Mouse (Mus musculus) heart, postnatal 0 days (tissue): ENCODE measurements at regions not wholly inside any gene's neighbourhood (a gene's known extent, or its start where the extent isn't known, plus 50 kb on each side); places are given as distances from the start of the nearest gene placed in this dataset.

Experiments used
- ATAC-seq: fragments of 200-750 bp; cut with Nextera tagmentation; 2 replicates; pipeline ENCODE4 v1.8.0; 2017; ENCODE audit warnings: low read depth, moderate number of reproducible peaks, moderate library complexity; ENCODE audit not compliant: insufficient read depth
- DNase-seq: peaks from one replicate; pipeline ENCODE4 v3.0.0-alpha.2; 2016; ENCODE audit warnings: low spot score
- H3K27ac ChIP-seq: fragments of 300-500 bp; sonication (generic); 2 replicates; pipeline ENCODE4 v1.5.1; 2014; ENCODE audit warnings: low read depth, mild to moderate bottlenecking
- H3K27me3 ChIP-seq: fragments of 300-500 bp; sonication (generic); 2 replicates; pipeline ENCODE4 v1.6.1; 2014; ENCODE audit warnings: low read length, mixed read lengths; ENCODE audit not compliant: control insufficient read depth, insufficient read depth
- H3K36me3 ChIP-seq: fragments of 300-500 bp; sonication (generic); replicated peaks from 2 replicates; pipeline ENCODE4 v1.6.1; 2014; ENCODE audit warnings: low read length, mixed read lengths; ENCODE audit not compliant: control insufficient read depth, insufficient read depth
- H3K4me1 ChIP-seq: fragments of 300-500 bp; sonication (generic); 2 replicates; pipeline ENCODE4 v1.6.1; 2014; ENCODE audit warnings: antibody characterized with exemption; ENCODE audit not compliant: control insufficient read depth, insufficient read depth
- H3K4me2 ChIP-seq: fragments of 300-500 bp; sonication (generic); 2 replicates; pipeline ENCODE4 v1.6.1; 2014; ENCODE audit warnings: low read depth, mild to moderate bottlenecking, low read length, moderate library complexity
- H3K4me3 ChIP-seq: fragments of 300-500 bp; sonication (generic); 2 replicates; pipeline ENCODE4 v1.5.1; 2014; ENCODE audit warnings: low read depth, low read length
- H3K9ac ChIP-seq: fragments of 300-500 bp; sonication (generic); replicated peaks from 2 replicates; pipeline ENCODE4 v1.6.1; 2014; ENCODE audit warnings: low read depth, low read length, mixed read lengths
- H3K9me3 ChIP-seq: fragments of 300-500 bp; sonication (generic); replicated peaks from 2 replicates; pipeline ENCODE4 v1.6.1; 2016; ENCODE audit warnings: low read length; ENCODE audit not compliant: control insufficient read depth
- CTCF ChIP-seq: IDR thresholded peaks from 2 replicates; pipeline ENCODE4 v1.5.1; 2016; ENCODE audit warnings: antibody characterized with exemption, control low read depth, low read depth
- EP300 ChIP-seq: IDR thresholded peaks from 2 replicates; pipeline ENCODE4 v1.6.1; 2016; ENCODE audit warnings: antibody characterized with exemption, low read depth
- WGBS: fragments of 180-500 bp; shearing (Covaris S2); extraction: QIAGEN DNeasy Blood & Tissue Kit; methylation state at CpG from one replicate; pipeline ENCODE4 v1.1.7; 2014; 5-methylcytosine and 5-hydroxymethylcytosine counted together

GRCm38 (mm10) chr7:71583443-71584055 is 232.3 kb upstream of the Gm10295 start:
- peak; percentile 19 for DNase-seq
- no peak for TF ChIP-seq CTCF
- TF ChIP-seq EP300 = peak; percentile 92
- Histone ChIP-seq H3K27me3 (no peaks in the 10 kb centered on the region), H3K9ac (no peak overlapping the region), H3K27ac (no peak overlapping the region; the same call in 1 of the 2 replicates), H3K36me3 (no peaks in the 10 kb centered on the region), H3K4me2 (no peak overlapping the region), H3K9me3 (no peaks in the 10 kb centered on the region), H3K4me3 (no peak overlapping the region), H3K4me1 (peaks cover 7% of the 10 kb centered on the region; the same call in 1 of the 2 replicates)
- 41% methylated on average over 1 of the region's 1 CpGs for WGBS
- ATAC-seq = peak; percentile 70

GRCm38 (mm10) chr7:71581746-71582145 is 230.5 kb upstream of the Gm10295 start:
- Histone ChIP-seq H3K4me1 (peaks cover 7% of the 10 kb centered on the region; the same call in 1 of the 2 replicates), H3K27me3 (no peaks in the 10 kb centered on the region), H3K4me2 (no peak overlapping the region), H3K36me3 (no peaks in the 10 kb centered on the region), H3K27ac (no peak overlapping the region), H3K9ac (no peak overlapping the region), H3K9me3 (no peaks in the 10 kb centered on the region), H3K4me3 (no peak overlapping the region)
- TF ChIP-seq EP300 (no peak), CTCF (peak; percentile 65)
- ATAC-seq (peak; percentile 63), DNase-seq (peak; percentile 69)
- WGBS = 25% methylated on average over 3 of the region's 3 CpGs

GRCm38 (mm10) chr7:71560296-71560936 is 209.1 kb upstream of the Gm10295 start:
- no peak for ATAC-seq
- H3K4me2 ChIP-seq = no peak overlapping the region
- H3K9ac ChIP-seq = no peak overlapping the region
- TF ChIP-seq EP300 = no peak
- no peak for TF ChIP-seq CTCF
- no peak overlapping the region for H3K27ac ChIP-seq
- H3K27me3 ChIP-seq = no peaks in the 10 kb centered on the region
- no peaks in the 10 kb centered on the region for H3K4me1 ChIP-seq
- no peak overlapping the region for H3K4me3 ChIP-seq
- no peak for DNase-seq
- WGBS = 35% methylated on average over 2 of the region's 2 CpGs
- no peaks in the 10 kb centered on the region for H3K9me3 ChIP-seq
- H3K36me3 ChIP-seq = no peaks in the 10 kb centered on the region

GRCm38 (mm10) chr7:71556473-71556872 is 205.2 kb upstream of the Gm10295 start:
- TF ChIP-seq CTCF = no peak
- no peak for TF ChIP-seq EP300
- no peaks in the 10 kb centered on the region for H3K4me1 ChIP-seq
- no peak overlapping the region for H3K27ac ChIP-seq
- H3K9ac ChIP-seq = no peak overlapping the region
- no peak overlapping the region for H3K4me2 ChIP-seq
- H3K36me3 ChIP-seq = no peaks in the 10 kb centered on the region
- ATAC-seq = no peak
- H3K27me3 ChIP-seq = no peaks in the 10 kb centered on the region
- H3K9me3 ChIP-seq = no peaks in the 10 kb centered on the region
- 81% methylated on average over 5 of the region's 5 CpGs for WGBS
- H3K4me3 ChIP-seq = no peak overlapping the region
- DNase-seq = no peak

- no peaks in the 10 kb centered on the region for H3K36me3 ChIP-seq
- ATAC-seq (no peak), DNase-seq (no peak)
- H3K9me3 ChIP-seq = no peaks in the 10 kb centered on the region
- TF ChIP-seq EP300 = no peak
- TF ChIP-seq CTCF = no peak
- no peaks in the 10 kb centered on the region for H3K27me3 ChIP-seq
- no peak overlapping the region for H3K9ac ChIP-seq
- H3K27ac ChIP-seq = no peak overlapping the region
- H3K4me2 ChIP-seq = no peak overlapping the region
- no peaks in the 10 kb centered on the region for H3K4me1 ChIP-seq
- 80% methylated on average over 3 of the region's 3 CpGs for WGBS
- no peak overlapping the region for H3K4me3 ChIP-seq
Observed at GRCm38 (mm10) chr7:71555476-71555875, 204.2 kb upstream of the Gm10295 start.
